Mouse (Mus musculus): ENCODE measurements around the gene Igfbp5.

The Igfbp5 gene

GRCm38 (mm10) chr1:72874287-72875211 lies at the start of gene Igfbp5:
Igfbp5 (minus strand) TSS chr1:72874884.
- peak; percentile 85 for DNase-seq (ENCODE audit: low spot score)

GRCm38 (mm10) chr1:72914815-72915214 lies 40.1 kb upstream of the Igfbp5 start:
- no peak for DNase-seq (ENCODE audit: low spot score)

- DNase-seq (ENCODE audit: low spot score): no peak
These were observed 38.4 kb upstream of the Igfbp5 start for GRCm38 (mm10) chr1:72913073-72913472.

- no peak for DNase-seq (ENCODE audit: low spot score)
These were observed 21.1 kb upstream of the Igfbp5 start for GRCm38 (mm10) chr1:72895821-72896220.

- no peak for DNase-seq (ENCODE audit: low spot score)
These were observed 13.2 kb upstream of the Igfbp5 start for GRCm38 (mm10) chr1:72887910-72888309.

- no peak for DNase-seq (ENCODE audit: low spot score)
These were observed 11.1 kb upstream of the Igfbp5 start for GRCm38 (mm10) chr1:72885819-72886169.

- no peak for DNase-seq (ENCODE audit: low spot score)
These were observed 10.6 kb upstream of the Igfbp5 start for GRCm38 (mm10) chr1:72885111-72885818.

GRCm38 (mm10) chr1:72879319-72879634 lies 4.6 kb upstream of the Igfbp5 start:
- DNase-seq (ENCODE audit: low spot score): no peak

- no peak for DNase-seq (ENCODE audit: low spot score)
These were observed 4.0 kb upstream of the Igfbp5 start for GRCm38 (mm10) chr1:72878473-72879318.

- no peak for DNase-seq (ENCODE audit: low spot score)
These were observed 3.2 kb upstream of the Igfbp5 start for GRCm38 (mm10) chr1:72877892-72878291.

- no peak for DNase-seq (ENCODE audit: low spot score)
These were observed 1.4 kb upstream of the Igfbp5 start for GRCm38 (mm10) chr1:72876111-72876510.

GRCm38 (mm10) chr1:72875708-72876107 lies 1.0 kb upstream of the Igfbp5 start:
- no peak for DNase-seq (ENCODE audit: low spot score)

- DNase-seq (ENCODE audit: low spot score): no peak
These were observed 985 bp downstream of the Igfbp5 start for GRCm38 (mm10) chr1:72873511-72874286.

GRCm38 (mm10) chr1:72873078-72873477 lies 1.6 kb downstream of the Igfbp5 start:
- no peak for DNase-seq (ENCODE audit: low spot score)

- no peak for DNase-seq (ENCODE audit: low spot score)
These were observed 2.2 kb downstream of the Igfbp5 start for GRCm38 (mm10) chr1:72872521-72872920.

GRCm38 (mm10) chr1:72871697-72872411 lies 2.8 kb downstream of the Igfbp5 start:
- no peak for DNase-seq (ENCODE audit: low spot score)

- no peak for DNase-seq (ENCODE audit: low spot score)
These were observed 3.4 kb downstream of the Igfbp5 start for GRCm38 (mm10) chr1:72871337-72871696.

GRCm38 (mm10) chr1:72870615-72871336 lies 3.9 kb downstream of the Igfbp5 start:
- no peak for DNase-seq (ENCODE audit: low spot score)

GRCm38 (mm10) chr1:72869681-72870614 lies 4.7 kb downstream of the Igfbp5 start:
- DNase-seq (ENCODE audit: low spot score): no peak
